Mouse (Mus musculus) lung, adult 2 months (tissue): ENCODE results near the gene Gm17545.

ENCODE experiments used
- CTCF ChIP-seq: fragments of 200-500 bp; IDR thresholded peaks from 2 replicates; pipeline ENCODE4 v1.5.1; 2011; ENCODE audit warnings: mild to moderate bottlenecking, low read length, control low read depth; ENCODE audit not compliant: insufficient read depth
- POLR2A ChIP-seq: fragments of 200-500 bp; IDR thresholded peaks from 2 replicates; pipeline ENCODE4 v1.6.1; 2011; ENCODE audit warnings: low read depth, mild to moderate bottlenecking, control low read depth, low read length, borderline replicate concordance; ENCODE audit errors: extremely low read depth

DNA sequence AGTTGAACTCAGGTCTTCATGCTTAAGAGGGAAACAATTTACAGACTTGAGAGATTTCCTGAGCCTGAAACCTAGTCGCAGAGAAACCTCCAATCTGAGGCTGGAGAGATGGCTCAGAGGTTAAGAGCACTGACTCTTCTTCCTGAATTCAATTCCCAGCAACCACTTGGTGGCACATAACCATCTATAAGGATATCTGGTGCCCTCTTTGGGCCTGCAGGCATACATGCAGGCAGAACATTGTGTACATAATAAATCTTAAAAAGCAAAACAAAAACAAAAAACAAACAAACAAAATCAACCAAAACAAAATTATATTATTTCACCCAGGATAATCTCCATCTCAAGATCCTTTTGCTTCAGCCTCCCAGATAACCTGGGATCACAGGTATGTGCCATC lies 15.3 kb upstream of the Gm17545 start:
- TF ChIP-seq POLR2A, result no peak
- TF ChIP-seq CTCF, result no peak
